Mouse (Mus musculus): ENCODE measurements at regions not wholly inside any gene's neighbourhood (a gene's known extent, or its start where the extent isn't known, plus 50 kb on each side); places are given as distances from the start of the nearest gene placed in this dataset.

DNA sequence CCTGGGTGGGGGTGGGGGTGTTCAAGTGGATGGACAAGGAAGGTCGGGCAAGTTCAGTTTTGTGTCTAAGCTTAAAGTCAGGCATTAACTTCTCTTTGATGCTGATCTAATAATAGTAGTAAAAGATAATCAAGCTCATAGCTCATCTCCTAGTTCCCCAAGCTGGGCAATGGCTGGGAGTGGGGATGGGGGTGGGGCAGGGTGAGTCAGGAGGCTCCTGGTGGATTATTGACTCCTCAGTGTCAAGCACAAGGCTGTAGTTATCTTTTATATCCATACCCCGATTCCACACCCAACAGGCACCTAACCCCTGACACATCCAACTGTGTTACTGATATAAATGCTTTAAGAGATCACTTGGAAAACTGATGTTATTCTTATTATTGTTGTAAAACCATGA is 315.0 kb downstream of the Pten start:
- TF ChIP-seq CTCF (IDR thresholded peaks at IDR 0.05; ENCODE audit: low read depth, low read length): no peak
- TF ChIP-seq EP300 (IDR thresholded peaks at IDR 0.05; ENCODE audit: insufficient read depth, low read depth, low read length): no peak
- no peak for TF ChIP-seq POLR2A (IDR thresholded peaks at IDR 0.05; ENCODE audit: insufficient read depth, low read length)

Data from ES-Bruce4 (cell line).